Mouse (Mus musculus) adrenal gland, postnatal 25 days (tissue): ENCODE measurements around the gene Zfp365. TPM values are rescaled to one million over a fixed set of nuclear protein-coding genes. Genes with fewer than 3 reads are reported as not detected.

Experiments
- DNase-seq: peaks from one replicate; pipeline ENCODE4 v3.0.0; 2021; ENCODE audit warnings: mixed read lengths
- total RNA-seq: library from RNA; stranded (reverse); gene quantifications from 2 replicates; pipeline ENCODE4 v1.2.3, GENCODE M21; 2021

Gene Zfp365
- total RNA-seq, 1 experiment from 2014 or later: 2.1 TPM

- DNase-seq: no peak
Observed at GRCm38 (mm10) chr10:67841596-67841995, 70.9 kb downstream of the Zfp365 start.

- DNase-seq: no peak
Observed at GRCm38 (mm10) chr10:67840735-67841134, 71.7 kb downstream of the Zfp365 start.

GRCm38 (mm10) chr10:67839156-67839555 lies 73.3 kb downstream of the Zfp365 start:
- no peak for DNase-seq

- DNase-seq: no peak
Observed at GRCm38 (mm10) chr10:67836426-67836825, 76.0 kb downstream of the Zfp365 start.

Other genes with a start within 250 kb of the Zfp365 start
- gene Rtkn2, start 66.9 kb upstream of the Zfp365 start, total RNA-seq: 0.61 and 1.1 TPM in 2 replicates